In the genomic region with DNA sequence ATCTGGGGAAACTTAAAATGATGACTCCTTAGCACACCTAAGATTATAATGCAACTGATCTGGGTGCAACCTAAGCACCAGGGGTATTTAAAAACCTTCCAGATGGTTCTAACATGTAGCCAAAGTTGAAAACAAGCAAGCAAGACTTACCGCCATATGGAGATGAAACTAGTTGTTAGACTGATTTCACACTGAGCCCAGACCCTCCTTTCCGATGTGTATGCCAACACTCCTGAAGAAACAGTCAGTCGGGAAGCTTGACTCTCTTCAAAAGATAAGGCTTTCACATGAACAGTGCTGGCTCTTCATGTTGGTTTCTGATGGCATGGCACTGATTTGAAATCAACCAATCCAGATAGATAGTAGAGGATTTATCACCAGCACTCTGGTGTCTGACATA, we compare ENCODE assay signal across 22 mouse cellular contexts.
"Had no signal": no experiment of that assay in that cellular context is flagged by ENCODE, and none has a peak within 500 bp of the region (broad histone marks: within the 10 kb centered on the region; RNA-seq: fewer than 3 reads in every experiment).

No protein-coding gene starts in this region.

- DNase-seq: kidney, postnatal 10 days; kidney, postnatal 36 days; left cerebral cortex, postnatal 4 days; liver, postnatal 0 days; lung, embryonic 14.5 days; right cerebral cortex, adult 18-20 months; right cerebral cortex, postnatal 14 days; right cerebral cortex, postnatal 4 days; spleen, adult 18-20 months; thymus, postnatal 25 days had no signal

- H3K36me3 ChIP-seq: kidney, embryonic 15.5 days; limb, embryonic 12.5 days; limb, embryonic 15.5 days; midbrain, embryonic 12.5 days; midbrain, embryonic 15.5 days; neural tube, embryonic 12.5 days; neural tube, embryonic 15.5 days; stomach, embryonic 15.5 days had no signal

- H3K9me3 ChIP-seq: kidney, embryonic 15.5 days; limb, embryonic 12.5 days; limb, embryonic 15.5 days; midbrain, embryonic 12.5 days; midbrain, embryonic 15.5 days; neural tube, embryonic 12.5 days; neural tube, embryonic 15.5 days; stomach, embryonic 15.5 days had no signal

- H3K4me3 ChIP-seq: kidney, embryonic 15.5 days; limb, embryonic 12.5 days; limb, embryonic 15.5 days; midbrain, embryonic 12.5 days; midbrain, embryonic 15.5 days; neural tube, embryonic 12.5 days; neural tube, embryonic 15.5 days; stomach, embryonic 15.5 days had no signal

- H3K27ac ChIP-seq: kidney, embryonic 15.5 days; limb, embryonic 12.5 days; limb, embryonic 15.5 days; liver, embryonic 14.5 days; macrophage; midbrain, embryonic 12.5 days; midbrain, embryonic 15.5 days; neural tube, embryonic 12.5 days; neural tube, embryonic 15.5 days; stomach, embryonic 15.5 days had no signal

- ATAC-seq: liver, postnatal 0 days; lung, postnatal 0 days; midbrain, embryonic 15.5 days had no signal

- H3K27me3 ChIP-seq: kidney, embryonic 15.5 days; limb, embryonic 12.5 days; limb, embryonic 15.5 days; midbrain, embryonic 12.5 days; midbrain, embryonic 15.5 days; neural tube, embryonic 12.5 days; neural tube, embryonic 15.5 days; stomach, embryonic 15.5 days had no signal

- H3K9ac ChIP-seq: kidney, embryonic 15.5 days; limb, embryonic 12.5 days; limb, embryonic 15.5 days; liver, embryonic 14.5 days; liver, postnatal 0 days; lung, embryonic 14.5 days; midbrain, embryonic 12.5 days; midbrain, embryonic 15.5 days; neural tube, embryonic 12.5 days; neural tube, embryonic 15.5 days; stomach, embryonic 15.5 days had no signal

- H3K4me1 ChIP-seq: kidney, embryonic 15.5 days; limb, embryonic 12.5 days; limb, embryonic 15.5 days; midbrain, embryonic 12.5 days; midbrain, embryonic 15.5 days; neural tube, embryonic 12.5 days; neural tube, embryonic 15.5 days; stomach, embryonic 15.5 days had no signal

- H3K4me2 ChIP-seq: kidney, embryonic 15.5 days; limb, embryonic 12.5 days; limb, embryonic 15.5 days; liver, embryonic 11.5 days; lung, embryonic 14.5 days; midbrain, embryonic 12.5 days; midbrain, embryonic 15.5 days; neural tube, embryonic 12.5 days; neural tube, embryonic 15.5 days; stomach, embryonic 15.5 days had no signal
